Mouse (Mus musculus): ENCODE results near the gene Gm17334.

Gene Gm17334

DNA sequence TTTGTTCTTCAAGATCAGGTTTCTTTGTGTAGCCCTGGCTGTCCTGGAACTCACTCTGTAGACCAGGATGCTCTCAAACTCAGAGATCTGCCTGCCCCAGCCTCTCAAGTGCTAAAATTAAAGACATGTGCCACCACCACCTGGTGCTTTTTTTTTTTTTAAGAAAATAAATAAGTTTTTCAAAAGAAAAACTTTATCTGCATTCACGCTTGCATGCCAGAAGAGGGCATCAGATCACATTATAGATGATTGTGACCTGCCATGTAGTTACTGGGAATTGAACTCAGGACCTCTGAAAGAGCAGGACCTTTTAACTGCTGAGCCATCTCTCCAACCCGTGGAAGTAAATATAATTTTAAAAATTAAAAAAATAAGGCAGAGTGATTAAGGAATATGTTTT, 27.7 kb downstream of the Gm17334 start:
- DNase-seq (ENCODE audit: low spot score in 2 of 2) = no peak

DNA sequence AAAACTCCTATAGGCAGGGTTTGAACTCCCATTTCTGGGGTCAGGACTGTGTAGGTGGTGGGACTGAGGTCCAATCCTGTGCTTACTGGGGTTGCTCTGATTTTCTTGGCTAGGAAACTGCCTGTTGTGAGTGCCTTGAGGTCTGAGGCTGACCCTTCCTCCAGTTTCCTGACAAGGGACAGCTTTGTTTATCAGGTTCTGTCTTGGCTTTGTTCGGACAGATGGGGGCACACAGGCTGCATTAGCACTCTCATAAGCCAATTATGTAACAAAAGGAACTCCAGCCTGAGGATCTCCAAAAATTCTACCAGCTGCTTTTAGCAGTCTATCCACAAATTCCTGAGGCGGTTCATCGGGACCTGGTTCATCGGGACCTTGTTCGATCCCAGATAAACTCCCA, 30.6 kb downstream of the Gm17334 start:
- no peak for DNase-seq (ENCODE audit: low spot score in 2 of 2)

DNA sequence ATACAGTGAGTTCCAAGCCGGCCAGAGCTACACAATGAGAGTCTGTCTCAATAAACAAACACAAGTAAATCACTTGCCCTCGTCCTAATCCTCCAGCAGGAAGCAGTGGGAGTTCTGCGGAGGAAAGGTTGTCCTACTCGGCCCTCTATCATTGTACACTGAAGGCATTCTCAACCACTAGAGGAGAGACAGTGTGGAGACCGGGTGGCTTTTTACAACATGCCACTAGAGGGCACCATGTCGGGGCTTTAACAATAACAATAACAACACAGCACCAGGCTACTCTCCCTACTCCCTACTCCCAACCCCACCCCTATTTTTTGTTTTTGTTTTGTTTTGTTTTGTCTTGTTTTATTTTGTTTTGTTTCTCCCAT, 35.4 kb downstream of the Gm17334 start:
- peak in 1 of 2 experiments; percentile 40 for DNase-seq (ENCODE audit: low spot score in 2 of 2)

DNA sequence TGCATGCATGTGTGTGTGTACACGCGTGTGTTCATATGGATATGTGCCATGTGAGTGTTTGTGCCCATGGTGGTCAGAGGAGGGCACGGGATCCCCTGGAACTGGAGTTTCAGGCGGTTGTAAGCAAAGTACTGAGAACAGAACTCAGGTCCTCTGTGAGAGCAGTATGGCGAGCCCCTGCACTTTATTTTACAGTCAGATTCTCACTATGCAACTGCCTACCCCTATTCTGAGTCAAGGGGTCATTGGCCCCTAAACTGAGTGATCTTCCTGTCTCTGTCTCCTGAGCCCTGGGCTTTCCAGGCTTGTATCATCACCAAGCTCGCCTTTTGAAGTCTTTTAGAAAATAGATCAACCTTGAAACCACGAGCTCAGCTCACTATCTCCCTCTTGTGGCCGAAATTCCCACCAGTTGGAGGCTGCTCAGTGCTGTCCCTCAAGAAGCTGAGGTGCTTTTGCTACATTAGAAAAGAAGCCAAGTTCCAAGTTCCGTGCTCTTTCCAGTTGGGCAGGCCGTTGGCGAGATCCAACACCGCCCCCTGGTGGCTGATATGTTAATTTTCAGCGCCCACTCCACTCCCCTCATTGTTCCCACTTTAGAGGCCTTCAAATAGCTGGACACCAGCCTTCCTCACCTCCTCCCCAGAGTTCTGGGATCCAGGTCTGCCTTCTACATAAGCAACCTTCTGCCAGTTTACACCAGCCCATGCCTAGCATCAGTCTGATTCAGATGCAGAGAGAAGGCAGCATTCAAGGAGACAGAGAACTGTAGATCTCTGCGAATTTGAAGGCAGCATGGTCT, 36.0 kb downstream of the Gm17334 start:
- peak; percentile 49 to 57 for DNase-seq (ENCODE audit: low spot score in 2 of 2)

DNA sequence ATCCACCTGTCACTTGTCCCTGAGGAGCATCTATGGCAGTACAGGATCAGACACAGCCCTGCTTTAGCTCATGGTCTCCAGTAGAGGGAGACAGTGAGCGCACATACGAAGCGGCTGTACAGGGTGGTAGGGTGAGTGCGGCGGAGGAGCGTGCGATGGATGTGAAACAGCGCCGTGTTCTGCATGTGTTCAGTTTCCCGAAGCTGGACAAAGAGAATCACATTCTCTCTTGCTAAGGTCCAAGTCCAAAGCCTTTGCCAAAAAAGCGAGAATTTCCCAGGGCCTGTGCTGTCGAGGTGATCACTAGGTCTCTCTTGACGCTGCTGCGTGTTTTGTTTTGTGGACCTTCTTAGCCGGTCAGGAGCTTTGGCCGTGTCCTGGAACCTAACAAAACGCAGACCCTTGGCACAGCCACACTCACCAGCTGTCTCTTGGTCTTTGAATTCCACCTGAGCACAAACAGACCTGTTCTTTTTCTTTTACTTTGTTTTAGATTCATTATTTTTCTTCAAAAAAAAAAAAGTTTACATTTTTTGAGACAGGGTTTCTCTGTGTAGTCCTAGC, 37.2 kb downstream of the Gm17334 start:
- DNase-seq (ENCODE audit: low spot score in 2 of 2) = peak; percentile 25 to 44

DNA sequence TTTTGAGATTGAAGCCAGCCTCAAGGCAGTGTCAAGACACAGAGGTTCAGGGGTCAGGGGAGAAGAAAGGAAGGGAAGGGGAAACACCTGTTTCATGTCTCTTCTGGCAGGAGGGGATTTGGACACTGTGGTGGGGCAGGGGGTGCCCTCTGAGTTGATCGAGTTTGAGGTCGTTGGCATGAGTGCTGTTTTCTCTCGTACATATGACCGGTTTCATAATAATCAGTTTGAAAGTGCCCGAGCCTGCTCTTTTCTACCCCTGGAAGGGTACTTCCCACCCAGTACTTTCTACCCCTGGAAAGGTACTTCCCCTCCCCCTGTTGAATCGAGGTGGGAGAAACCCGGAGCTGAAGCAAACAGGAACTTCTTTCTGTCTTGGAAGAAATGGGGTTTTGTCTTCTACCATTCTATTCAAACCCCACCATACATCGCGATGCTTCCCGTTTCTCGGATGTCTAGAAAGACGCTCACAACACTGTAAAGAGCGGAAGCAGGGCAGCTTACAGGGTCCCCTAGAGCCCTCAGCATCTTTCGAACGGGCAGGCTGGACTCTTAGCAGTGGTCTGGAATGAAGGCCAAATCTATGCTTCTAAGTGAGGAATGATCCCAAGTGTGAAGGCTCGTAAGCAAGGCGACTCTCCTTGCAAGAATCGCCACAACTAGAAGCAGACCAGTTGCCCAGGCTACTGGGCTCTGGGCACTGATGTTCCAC, 37.9 kb downstream of the Gm17334 start:
- no peak for DNase-seq (ENCODE audit: low spot score in 2 of 2)

DNA sequence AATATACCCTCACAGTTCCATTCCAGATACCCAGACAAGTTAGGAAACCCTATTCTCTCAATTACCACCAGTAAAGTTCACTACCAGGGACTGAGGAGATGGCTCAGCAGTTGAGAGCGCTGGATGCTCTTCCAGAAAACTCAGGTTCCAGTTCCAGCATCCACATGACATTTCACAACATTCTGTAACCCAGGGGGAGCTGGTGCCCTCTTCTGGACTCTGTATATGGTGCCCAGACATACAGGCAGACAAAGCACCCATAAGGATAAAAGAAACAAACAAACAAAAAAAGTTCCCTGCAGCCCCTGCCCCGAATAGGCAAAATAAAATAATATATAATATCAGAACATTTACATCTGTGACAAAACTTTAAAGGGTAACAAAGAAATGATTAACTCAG, 38.6 kb downstream of the Gm17334 start:
- no peak for DNase-seq (ENCODE audit: low spot score in 2 of 2)

- DNase-seq (ENCODE audit: low spot score in 2 of 2) = no peak
Observed at GRCm38 (mm10) chr11:53733824-53734223, 39.2 kb downstream of the Gm17334 start.

GRCm38 (mm10) chr11:53732244-53732643, 40.7 kb downstream of the Gm17334 start:
- DNase-seq (ENCODE audit: low spot score in 2 of 2) = no peak

DNA sequence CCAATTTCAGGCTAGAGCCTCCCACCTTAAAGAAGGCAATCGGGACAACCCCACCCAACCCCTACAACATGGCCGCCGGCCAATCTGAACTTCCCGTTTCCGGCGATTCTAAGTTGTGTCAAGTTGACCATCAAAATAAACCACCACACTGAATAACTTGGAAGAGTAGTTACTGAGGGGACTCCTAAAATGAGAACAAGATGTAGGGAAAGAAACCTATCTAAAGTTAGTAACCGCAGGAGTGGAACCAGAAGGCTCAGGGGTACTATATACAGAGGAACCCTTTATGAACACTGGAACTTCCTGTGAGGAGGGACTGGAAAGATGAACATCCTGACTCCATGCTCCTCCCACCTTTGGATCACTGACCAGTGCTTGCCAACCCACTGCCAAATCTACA, 41.5 kb downstream of the Gm17334 start:
- no peak for DNase-seq (ENCODE audit: low spot score in 2 of 2)

Measured in urinary bladder, adult 18-20 months (tissue).